Mouse (Mus musculus) kidney, postnatal 4 days (tissue): ENCODE results near the gene Eaf2.

Source experiments
- DNase-seq, 2 experiments: peaks; one replicate each; pipeline ENCODE4 v3.0.0; 2021; ENCODE audit warnings: mixed read lengths in 2 of 2

Gene Eaf2

DNA sequence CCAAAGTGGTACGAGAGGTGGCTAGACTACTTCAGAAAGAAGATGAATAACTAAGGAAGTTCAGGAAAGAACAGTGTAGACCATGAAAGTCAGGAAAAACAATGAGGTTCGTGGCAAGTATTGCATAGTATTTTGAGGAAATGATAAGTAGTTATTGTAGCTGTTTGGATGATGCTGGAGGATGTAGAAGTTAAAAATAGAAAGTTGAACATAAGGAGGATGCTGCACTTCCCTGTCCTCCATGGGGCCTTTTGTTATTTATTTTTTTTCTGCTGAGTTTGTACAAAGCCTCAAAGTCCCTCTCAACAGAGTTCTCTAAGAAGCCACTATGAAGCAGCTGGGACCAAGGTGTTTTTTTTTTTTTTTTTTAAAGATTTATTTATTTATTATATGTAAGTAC, 127.0 kb downstream of the Eaf2 start:
- DNase-seq: no peak

DNA sequence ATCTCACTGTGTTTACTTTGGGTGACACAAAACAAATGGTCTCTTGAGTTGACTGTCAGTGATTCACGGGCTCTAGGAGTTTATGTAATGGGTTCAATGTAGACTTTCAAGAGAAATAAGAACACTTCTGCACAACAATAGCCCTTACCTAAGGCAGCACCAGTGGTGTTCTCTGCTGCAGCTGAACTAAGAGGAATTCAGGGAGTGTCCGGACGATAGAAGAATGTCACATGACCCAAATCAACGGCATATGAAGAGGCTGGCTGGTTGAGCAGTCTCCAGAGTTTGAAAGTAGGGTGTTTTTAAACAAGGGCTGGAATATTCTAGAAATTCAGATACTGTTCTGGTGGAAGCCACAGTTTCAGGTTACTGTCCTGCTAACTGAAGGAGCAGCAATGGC, 127.7 kb downstream of the Eaf2 start:
- no peak for DNase-seq

DNA sequence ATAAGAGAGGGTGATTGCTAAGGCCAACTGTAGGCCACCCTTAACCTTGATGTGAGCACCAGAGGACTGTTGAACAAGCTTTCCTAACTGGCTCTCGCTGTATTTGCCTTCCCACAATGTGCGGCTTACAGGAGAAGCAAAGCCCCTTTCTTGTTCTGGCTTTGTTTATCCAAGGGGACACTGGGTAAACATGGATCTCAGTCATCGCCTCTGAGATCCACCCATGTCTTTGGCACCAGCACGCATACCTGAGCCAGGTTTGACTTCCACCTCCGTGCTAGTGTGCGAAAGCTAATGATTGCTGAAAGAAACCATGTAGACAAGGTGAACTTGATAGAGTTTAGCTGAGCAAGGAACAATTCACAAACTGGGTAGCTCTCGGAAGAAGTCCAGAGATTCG, 131.2 kb downstream of the Eaf2 start:
- no peak for DNase-seq
